Mouse (Mus musculus) left cerebral cortex, postnatal 25 days (tissue): Measurements from ENCODE around the gene Trap1. TPM values are rescaled to one million over a fixed set of nuclear protein-coding genes. Genes with fewer than 3 reads are reported as not detected.

ENCODE experiments used
- microRNA-seq, 2 experiments: library from miRNA; unstranded; fragments of <30 nt; microRNA quantifications; one replicate each; pipeline ENCODE4 v1.2.0; 2022
- total RNA-seq, 2 experiments: library from RNA; stranded (reverse); gene quantifications; 2 replicates each; pipeline ENCODE4 v1.2.3; 2021

Gene Trap1
- total RNA-seq, 2 experiments from 2014 or later, result 66.0 to 68.7 TPM

Small RNA genes within 50 kb of the gene (microRNA-seq; reads per million reads assigned to microRNA genes)
- 0 reads per million in 2 experiments for gene Gm23413

Other genes with a start within 250 kb of the Trap1 start
- not detected for gene Olfr15, start 246.9 kb downstream of the Trap1 start, total RNA-seq
- gene Zfp174, start 230.6 kb downstream of the Trap1 start, total RNA-seq, result 1 to 10 TPM; 4.7 to 5.0 TPM
- gene Naa60, start 205.5 kb downstream of the Trap1 start, total RNA-seq, result 100 to 1,000 TPM; 126 to 140 TPM
- 10 to 100 TPM; 23.8 to 24.5 TPM for gene Zfp597, start 193.3 kb downstream of the Trap1 start, total RNA-seq
- under 1 TPM in 1 of 2 experiments, not detected in 1; 0.41 TPM for gene Gm20695, start 193.2 kb downstream of the Trap1 start, total RNA-seq
- 10 to 100 TPM in 1 of 2 experiments, 1 to 10 TPM in 1; 4.9 to 11.0 TPM for gene 1700037C18Rik, start 169.1 kb downstream of the Trap1 start, total RNA-seq
- 10 to 100 TPM; 27.0 to 29.9 TPM for gene Cluap1, start 169.0 kb downstream of the Trap1 start, total RNA-seq
- gene Nlrc3, start 101.2 kb downstream of the Trap1 start, total RNA-seq, result 1 to 10 TPM; 1.8 to 2.2 TPM
- 10 to 100 TPM; 49.7 to 56.8 TPM for gene Slx4, start 74.1 kb downstream of the Trap1 start, total RNA-seq
- gene Dnase1, start 40.9 kb downstream of the Trap1 start, total RNA-seq, result not detected
- gene Crebbp, start 136.2 kb upstream of the Trap1 start, total RNA-seq, result 10 to 100 TPM; 82.9 to 83.8 TPM